Mouse (Mus musculus): Measurements from ENCODE around the gene Noct. TPM values are rescaled to one million over a fixed set of nuclear protein-coding genes. Genes with fewer than 3 reads are reported as not detected.
"Not testable (repeated sequence)": the region's sequence is repeated elsewhere in the genome, so short reads cannot be mapped to it uniquely, and the experiment has no call there.

Noct gene
- polyA plus RNA-seq, 1 experiment from 2014 or later, result 14.8 TPM

GRCm38 (mm10) chr3:51206521-51206920, 17.7 kb upstream of the Noct start:
- Histone ChIP-seq H3K9me3 (0 out of 2 replicates have a peak, but pooled peaks cover 6% of the 10 kb centered on the region), H3K27ac (no peak overlapping the region), H3K27me3 (no peaks in the 10 kb centered on the region), H3K4me1 (replicated peaks) (peaks cover 17% of the 10 kb centered on the region; the same call in 1 of the 2 replicates), H3K4me3 (replicated peaks) (no peak overlapping the region), H3K4me2 (no peak overlapping the region), H3K9ac (replicated peaks) (no peak overlapping the region), H3K36me3 (no peaks in the 10 kb centered on the region)
- 41% methylated on average over 7 of the region's 7 CpGs for WGBS
- peak; percentile 37; the same call in 1 of the 2 replicates for ATAC-seq (ENCODE audit: insufficient number of reproducible peaks, insufficient read depth, low FRiP score, low TSS enrichment, low read depth)

- Histone ChIP-seq H3K9me3 (0 out of 2 replicates have a peak, but pooled peaks cover 6% of the 10 kb centered on the region), H3K4me1 (replicated peaks) (peaks cover 17% of the 10 kb centered on the region; the same call in 1 of the 2 replicates), H3K4me3 (replicated peaks) (no peak overlapping the region), H3K27me3 (no peaks in the 10 kb centered on the region), H3K4me2 (no peak overlapping the region), H3K27ac (no peak overlapping the region), H3K9ac (replicated peaks) (no peak overlapping the region), H3K36me3 (no peaks in the 10 kb centered on the region)
- no peak for ATAC-seq (ENCODE audit: insufficient number of reproducible peaks, insufficient read depth, low FRiP score, low TSS enrichment, low read depth)
- WGBS, result 58% methylated on average over 5 of the region's 5 CpGs
These were observed 15.6 kb upstream of the Noct start for GRCm38 (mm10) chr3:51208633-51209032.

GRCm38 (mm10) chr3:51209503-51210314, 14.5 kb upstream of the Noct start:
- Histone ChIP-seq H3K27me3 (no peaks in the 10 kb centered on the region), H3K4me2 (no peak overlapping the region), H3K36me3 (no peaks in the 10 kb centered on the region), H3K4me1 (replicated peaks) (peaks cover 17% of the 10 kb centered on the region; the same call in 1 of the 2 replicates), H3K9ac (replicated peaks) (no peak overlapping the region), H3K4me3 (replicated peaks) (no peak overlapping the region), H3K27ac (no peak overlapping the region), H3K9me3 (0 out of 2 replicates have a peak, but pooled peaks cover 1% of the 10 kb centered on the region)
- ATAC-seq (ENCODE audit: insufficient number of reproducible peaks, insufficient read depth, low FRiP score, low TSS enrichment, low read depth), result no peak
- 87% methylated on average over 7 of the region's 7 CpGs for WGBS

GRCm38 (mm10) chr3:51210485-51210884, 13.8 kb upstream of the Noct start:
- H3K9me3 ChIP-seq, result no peaks in the 10 kb centered on the region
- no peak for ATAC-seq (ENCODE audit: insufficient number of reproducible peaks, insufficient read depth, low FRiP score, low TSS enrichment, low read depth)

GRCm38 (mm10) chr3:51213111-51213510, 11.1 kb upstream of the Noct start:
- Histone ChIP-seq H3K36me3 (no peaks in the 10 kb centered on the region), H3K9me3 (no peaks in the 10 kb centered on the region), H3K4me1 (replicated peaks) (no peaks in the 10 kb centered on the region; the same call in 1 of the 2 replicates), H3K4me2 (no peak overlapping the region), H3K27ac (no peak overlapping the region), H3K4me3 (replicated peaks) (no peak overlapping the region), H3K9ac (replicated peaks) (no peak overlapping the region), H3K27me3 (no peaks in the 10 kb centered on the region)
- WGBS, result 90% methylated on average over 3 of the region's 3 CpGs
- no peak for ATAC-seq (ENCODE audit: insufficient number of reproducible peaks, insufficient read depth, low FRiP score, low TSS enrichment, low read depth)

More at GRCm38 (mm10) chr3:51210485-51210884, 13.8 kb upstream of the Noct start:
- no peaks in the 10 kb centered on the region for H3K27me3 ChIP-seq
- no peak overlapping the region for H3K4me2 ChIP-seq
- H3K4me3 ChIP-seq (replicated peaks), result no peak overlapping the region
- H3K4me1 ChIP-seq (replicated peaks), result peaks cover 17% of the 10 kb centered on the region; the same call in 1 of the 2 replicates
- no peak overlapping the region for H3K27ac ChIP-seq
- no peak overlapping the region for H3K9ac ChIP-seq (replicated peaks)
- WGBS, result 92% methylated on average over 3 of the region's 3 CpGs
- no peaks in the 10 kb centered on the region for H3K36me3 ChIP-seq

GRCm38 (mm10) chr3:51215681-51216080, 8.6 kb upstream of the Noct start:
- H3K27ac ChIP-seq, result no peak overlapping the region
- no peak overlapping the region for H3K9ac ChIP-seq (replicated peaks)
- H3K36me3 ChIP-seq, result no peaks in the 10 kb centered on the region
- no peaks in the 10 kb centered on the region for H3K9me3 ChIP-seq
- no peak overlapping the region for H3K4me3 ChIP-seq (replicated peaks)
- H3K4me2 ChIP-seq, result no peak overlapping the region
- ATAC-seq (ENCODE audit: insufficient number of reproducible peaks, insufficient read depth, low FRiP score, low TSS enrichment, low read depth), result no peak
- WGBS, result 88% methylated on average over 6 of the region's 6 CpGs
- no peaks in the 10 kb centered on the region for H3K4me1 ChIP-seq (replicated peaks)
- H3K27me3 ChIP-seq, result no peaks in the 10 kb centered on the region

GRCm38 (mm10) chr3:51216351-51216750, 7.9 kb upstream of the Noct start:
- not testable (repeated sequence) for H3K27me3 ChIP-seq; H3K9ac ChIP-seq (replicated peaks); H3K4me2 ChIP-seq; ATAC-seq (ENCODE audit: insufficient number of reproducible peaks, insufficient read depth, low FRiP score, low TSS enrichment, low read depth); H3K36me3 ChIP-seq; H3K4me1 ChIP-seq (replicated peaks); H3K27ac ChIP-seq; H3K4me3 ChIP-seq (replicated peaks); H3K9me3 ChIP-seq
- 79% methylated on average over 6 of the region's 10 CpGs for WGBS

GRCm38 (mm10) chr3:51218385-51218784, 5.9 kb upstream of the Noct start:
- not testable (repeated sequence) for ATAC-seq (ENCODE audit: insufficient number of reproducible peaks, insufficient read depth, low FRiP score, low TSS enrichment, low read depth); H3K36me3 ChIP-seq
- 91% methylated on average over 6 of the region's 6 CpGs for whole genome bisulfite sequencing

GRCm38 (mm10) chr3:51219213-51219612, 5.0 kb upstream of the Noct start:
- Histone ChIP-seq H3K9ac (replicated peaks) (no peak overlapping the region), H3K36me3 (no peaks in the 10 kb centered on the region), H3K27me3 (no peaks in the 10 kb centered on the region), H3K27ac (no peak overlapping the region), H3K4me1 (replicated peaks) (peaks cover 12% of the 10 kb centered on the region), H3K4me3 (replicated peaks) (no peak overlapping the region), H3K4me2 (no peak overlapping the region), H3K9me3 (no peaks in the 10 kb centered on the region)
- no peak for ATAC-seq (ENCODE audit: insufficient number of reproducible peaks, insufficient read depth, low FRiP score, low TSS enrichment, low read depth)
- WGBS, result 83% methylated on average over 5 of the region's 5 CpGs

More at GRCm38 (mm10) chr3:51218385-51218784, 5.9 kb upstream of the Noct start:
- H3K4me3 ChIP-seq (replicated peaks); H3K27me3 ChIP-seq; H3K9ac ChIP-seq (replicated peaks); H3K4me2 ChIP-seq; H3K9me3 ChIP-seq; H3K27ac ChIP-seq; H3K4me1 ChIP-seq (replicated peaks): not testable (repeated sequence)

GRCm38 (mm10) chr3:51220846-51221245, 3.4 kb upstream of the Noct start:
- Histone ChIP-seq H3K9ac (replicated peaks) (no peak overlapping the region), H3K27me3 (no peaks in the 10 kb centered on the region), H3K4me1 (replicated peaks) (peaks cover 17% of the 10 kb centered on the region), H3K36me3 (no peaks in the 10 kb centered on the region), H3K4me2 (no peak overlapping the region), H3K9me3 (no peaks in the 10 kb centered on the region), H3K4me3 (replicated peaks) (no peak overlapping the region), H3K27ac (no peak overlapping the region)
- WGBS, result 44% methylated on average over 4 of the region's 4 CpGs
- no peak for ATAC-seq (ENCODE audit: insufficient number of reproducible peaks, insufficient read depth, low FRiP score, low TSS enrichment, low read depth)

- H3K4me2 ChIP-seq, result no peak overlapping the region
- no peak overlapping the region for H3K4me3 ChIP-seq (replicated peaks)
- H3K36me3 ChIP-seq, result no peaks in the 10 kb centered on the region
- WGBS, result 61% methylated on average over 8 of the region's 8 CpGs
- no peak overlapping the region for H3K9ac ChIP-seq (replicated peaks)
- H3K4me1 ChIP-seq (replicated peaks), result peaks cover 22% of the 10 kb centered on the region
- ATAC-seq (ENCODE audit: insufficient number of reproducible peaks, insufficient read depth, low FRiP score, low TSS enrichment, low read depth), result no peak
- H3K27ac ChIP-seq, result no peak overlapping the region
- H3K27me3 ChIP-seq, result no peaks in the 10 kb centered on the region
- no peaks in the 10 kb centered on the region for H3K9me3 ChIP-seq
These were observed 2.4 kb upstream of the Noct start for GRCm38 (mm10) chr3:51221847-51222246.

All from limb, embryonic 12.5 days (tissue).